Mouse (Mus musculus): ENCODE measurements around the gene Cactin. TPM values are rescaled to one million over a fixed set of nuclear protein-coding genes. Genes with fewer than 3 reads are reported as not detected.
A peak's percentile ranks its signal among the peaks of the same experiment; 100 is the strongest.

Gene Cactin
- polyA plus RNA-seq, 1 experiment from 2014 or later, result 35.5 TPM

GRCm38 (mm10) chr10:81322444-81322843 lies 1.5 kb downstream of the Cactin start:
- H3K4me3 ChIP-seq (replicated peaks), result peak overlapping the region; percentile 96; the same call in 1 of the 2 replicates
- H3K36me3 ChIP-seq, result peaks cover 66% of the 10 kb centered on the region
- H3K27ac ChIP-seq, result no peak overlapping the region
- no peaks in the 10 kb centered on the region for H3K9me3 ChIP-seq
- 94% methylated on average over 27 of the region's 27 CpGs for WGBS
- peak overlapping the region; percentile 87; the same call in 1 of the 2 replicates for H3K4me2 ChIP-seq (replicated peaks)
- no peak overlapping the region; the same call in 1 of the 2 replicates for H3K9ac ChIP-seq (replicated peaks)
- ATAC-seq, result no peak
- H3K4me1 ChIP-seq (replicated peaks), result peaks cover 25% of the 10 kb centered on the region
- no peaks in the 10 kb centered on the region for H3K27me3 ChIP-seq

GRCm38 (mm10) chr10:81323141-81323775 lies 2.4 kb downstream of the Cactin start:
- H3K36me3 ChIP-seq, result peaks cover 66% of the 10 kb centered on the region
- no peak for ATAC-seq
- H3K27ac ChIP-seq, result no peak overlapping the region
- H3K9ac ChIP-seq (replicated peaks), result no peak overlapping the region
- 94% methylated on average over 23 of the region's 23 CpGs for WGBS
- H3K27me3 ChIP-seq, result no peaks in the 10 kb centered on the region
- peaks cover 25% of the 10 kb centered on the region for H3K4me1 ChIP-seq (replicated peaks)
- H3K4me3 ChIP-seq (replicated peaks), result no peak overlapping the region
- H3K9me3 ChIP-seq, result no peaks in the 10 kb centered on the region
- no peak overlapping the region for H3K4me2 ChIP-seq (replicated peaks)

DNA sequence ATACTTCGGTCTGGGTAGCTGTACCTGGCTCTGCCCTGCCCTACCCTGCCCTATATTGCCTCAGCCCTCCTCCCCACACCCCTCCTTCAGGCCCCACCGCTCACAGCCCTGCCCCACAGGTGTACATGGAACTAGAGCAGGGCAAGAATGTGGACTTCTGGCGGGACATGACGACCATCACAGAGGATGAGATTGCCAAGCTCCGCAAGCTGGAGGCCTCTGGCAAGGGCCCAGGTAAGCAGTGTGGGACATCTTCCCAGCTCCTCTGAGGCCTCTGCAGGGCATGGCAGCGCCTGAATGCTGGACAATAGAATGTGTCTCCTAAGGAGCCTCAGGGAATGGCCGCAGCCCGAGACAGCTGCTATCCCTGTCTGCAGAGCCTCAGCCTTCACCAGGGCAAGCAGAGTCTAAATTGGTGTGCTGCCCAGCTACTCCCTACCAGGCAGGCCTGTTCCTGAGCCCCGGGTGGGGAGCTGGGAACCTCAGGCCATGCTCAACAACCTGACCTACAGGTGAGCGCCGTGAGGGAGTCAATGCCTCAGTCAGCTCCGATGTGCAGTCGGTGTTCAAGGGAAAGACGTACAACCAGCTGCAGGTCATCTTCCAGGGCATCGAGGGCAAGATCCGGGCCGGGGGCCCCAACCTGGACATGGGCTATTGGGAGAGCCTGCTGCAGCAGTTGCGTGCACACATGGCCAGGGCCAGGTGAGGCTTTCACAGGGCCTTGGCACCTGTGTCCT lies 3.1 kb downstream of the Cactin start:
- peaks cover 60% of the 10 kb centered on the region for H3K36me3 ChIP-seq
- WGBS, result 95% methylated on average over 18 of the region's 18 CpGs
- no peaks in the 10 kb centered on the region for H3K27me3 ChIP-seq
- ATAC-seq, result no peak
- no peaks in the 10 kb centered on the region for H3K9me3 ChIP-seq
- H3K4me3 ChIP-seq (replicated peaks), result no peak overlapping the region
- H3K4me1 ChIP-seq (replicated peaks), result peaks cover 21% of the 10 kb centered on the region
- H3K27ac ChIP-seq, result no peak overlapping the region
- H3K4me2 ChIP-seq (replicated peaks), result no peak overlapping the region
- H3K9ac ChIP-seq (replicated peaks), result no peak overlapping the region

DNA sequence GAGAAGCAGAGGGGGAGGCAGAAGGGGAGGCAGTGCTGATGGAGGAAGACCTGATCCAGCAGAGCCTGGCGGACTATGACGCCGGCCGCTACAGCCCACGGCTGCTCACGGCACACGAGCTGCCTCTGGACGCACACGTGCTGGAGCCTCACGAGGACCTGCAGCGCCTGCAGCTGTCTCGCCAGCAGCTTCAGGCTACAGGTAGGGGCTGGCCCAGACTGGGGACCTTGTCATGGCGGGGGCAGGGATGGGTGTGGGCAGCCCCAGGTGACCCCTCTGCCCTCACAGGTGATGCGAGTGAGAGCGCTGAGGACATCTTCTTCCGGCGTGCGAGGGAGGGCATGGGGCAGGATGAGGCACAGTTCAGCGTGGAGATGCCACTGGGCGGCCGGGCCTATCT lies 4.3 kb downstream of the Cactin start:
- no peak overlapping the region for H3K4me3 ChIP-seq (replicated peaks)
- H3K4me1 ChIP-seq (replicated peaks), result peaks cover 12% of the 10 kb centered on the region
- ATAC-seq, result no peak
- no peaks in the 10 kb centered on the region for H3K9me3 ChIP-seq
- H3K4me2 ChIP-seq (replicated peaks), result no peak overlapping the region
- H3K27ac ChIP-seq, result no peak overlapping the region
- WGBS, result 94% methylated on average over 21 of the region's 21 CpGs
- peaks cover 60% of the 10 kb centered on the region for H3K36me3 ChIP-seq
- H3K9ac ChIP-seq (replicated peaks), result no peak overlapping the region
- no peaks in the 10 kb centered on the region for H3K27me3 ChIP-seq

DNA sequence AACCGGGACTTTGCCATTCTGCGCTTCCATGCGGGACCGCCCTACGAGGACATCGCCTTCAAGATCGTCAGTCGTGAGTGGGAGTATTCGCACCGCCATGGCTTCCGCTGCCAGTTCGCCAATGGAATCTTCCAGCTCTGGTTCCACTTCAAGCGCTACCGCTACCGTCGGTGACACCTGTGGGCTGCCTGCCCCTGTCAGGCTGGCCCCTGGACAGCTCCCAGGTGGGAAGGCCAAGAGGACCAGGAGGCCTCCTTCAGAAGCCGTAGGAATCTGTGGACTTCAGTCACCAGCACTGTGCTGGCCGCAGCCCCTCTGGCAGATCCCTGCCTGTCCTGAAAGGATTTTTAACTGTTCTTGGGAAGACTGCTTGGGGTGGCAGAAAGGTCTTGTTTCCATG lies 4.9 kb downstream of the Cactin start:
- no peak for ATAC-seq
- Histone ChIP-seq H3K4me2 (replicated peaks) (no peak overlapping the region), H3K27me3 (0 out of 2 replicates have a peak, but pooled peaks cover 6% of the 10 kb centered on the region), H3K9me3 (no peaks in the 10 kb centered on the region), H3K27ac (no peak overlapping the region), H3K36me3 (peaks cover 60% of the 10 kb centered on the region), H3K9ac (replicated peaks) (no peak overlapping the region), H3K4me1 (replicated peaks) (peaks cover 12% of the 10 kb centered on the region), H3K4me3 (replicated peaks) (no peak overlapping the region)
- 95% methylated on average over 18 of the region's 18 CpGs for WGBS

DNA sequence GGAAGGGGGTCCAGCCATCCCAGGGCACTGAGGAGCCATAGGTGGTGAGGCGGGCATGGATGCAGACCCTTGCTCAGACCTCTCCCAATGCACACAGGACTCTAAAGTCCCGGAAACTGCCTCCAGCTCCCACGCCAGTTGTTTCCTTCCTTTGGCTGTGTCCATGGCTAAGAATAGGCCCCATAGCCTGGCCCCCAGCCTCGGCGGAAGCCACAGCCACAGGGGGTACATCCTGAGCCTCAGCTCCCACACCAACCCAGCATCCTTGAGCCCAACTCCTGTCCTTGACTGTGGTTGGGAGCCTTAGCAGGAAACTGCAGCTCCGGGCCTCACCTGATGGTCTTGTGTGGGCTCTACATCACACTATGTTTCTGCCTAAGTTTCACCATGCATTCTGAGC lies 6.0 kb downstream of the Cactin start:
- WGBS, result 89% methylated on average over 6 of the region's 6 CpGs
- Histone ChIP-seq H3K4me3 (replicated peaks) (no peak overlapping the region), H3K27ac (no peak overlapping the region), H3K9ac (replicated peaks) (no peak overlapping the region), H3K9me3 (no peaks in the 10 kb centered on the region), H3K4me1 (replicated peaks) (peaks cover 7% of the 10 kb centered on the region), H3K36me3 (peaks cover 60% of the 10 kb centered on the region), H3K27me3 (peaks cover 11% of the 10 kb centered on the region), H3K4me2 (replicated peaks) (no peak overlapping the region)
- ATAC-seq, result no peak

DNA sequence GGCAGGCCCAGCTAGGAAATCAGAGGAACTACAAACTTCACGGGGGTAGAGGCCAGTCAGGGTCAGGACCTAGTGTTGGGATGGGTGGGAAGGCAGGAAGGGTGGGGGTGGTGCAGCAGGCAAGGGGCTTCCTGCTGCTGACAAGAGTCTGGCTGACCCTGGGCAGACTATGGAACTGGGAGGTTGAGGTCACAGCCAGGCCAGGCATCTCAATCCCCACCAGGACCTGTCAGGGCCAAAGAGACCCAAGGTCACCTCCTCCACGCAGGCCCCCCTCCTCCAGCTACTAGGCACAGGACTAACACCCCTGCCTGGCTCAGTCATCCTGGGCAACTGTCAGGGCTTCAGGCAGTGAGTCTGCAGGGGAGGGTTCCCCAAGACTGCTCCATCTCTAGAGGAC lies 7.1 kb downstream of the Cactin start:
- H3K36me3 ChIP-seq, result peaks cover 52% of the 10 kb centered on the region
- no peaks in the 10 kb centered on the region for H3K9me3 ChIP-seq
- H3K27me3 ChIP-seq, result peaks cover 21% of the 10 kb centered on the region
- no peak overlapping the region for H3K4me2 ChIP-seq (replicated peaks)
- H3K9ac ChIP-seq (replicated peaks), result no peak overlapping the region
- H3K4me1 ChIP-seq (replicated peaks), result 0 out of 2 replicates have a peak, but pooled peaks cover 4% of the 10 kb centered on the region
- H3K27ac ChIP-seq, result no peak overlapping the region
- WGBS, result 55% methylated on average over 2 of the region's 2 CpGs
- no peak overlapping the region for H3K4me3 ChIP-seq (replicated peaks)
- no peak for ATAC-seq

- Histone ChIP-seq H3K4me2 (replicated peaks) (no peak within 1 kb of the TSS), H3K4me1 (replicated peaks) (0 out of 2 replicates have a peak, but pooled peaks cover 4% of the 10 kb centered on the region)
Measured at GRCm38 (mm10) chr10:81328386-81328785, 7.5 kb downstream of the Cactin start, which contains the start of gene Tbxa2r. Gene Tbxa2r, plus strand, starts transcription at chr10:81328731.

DNA sequence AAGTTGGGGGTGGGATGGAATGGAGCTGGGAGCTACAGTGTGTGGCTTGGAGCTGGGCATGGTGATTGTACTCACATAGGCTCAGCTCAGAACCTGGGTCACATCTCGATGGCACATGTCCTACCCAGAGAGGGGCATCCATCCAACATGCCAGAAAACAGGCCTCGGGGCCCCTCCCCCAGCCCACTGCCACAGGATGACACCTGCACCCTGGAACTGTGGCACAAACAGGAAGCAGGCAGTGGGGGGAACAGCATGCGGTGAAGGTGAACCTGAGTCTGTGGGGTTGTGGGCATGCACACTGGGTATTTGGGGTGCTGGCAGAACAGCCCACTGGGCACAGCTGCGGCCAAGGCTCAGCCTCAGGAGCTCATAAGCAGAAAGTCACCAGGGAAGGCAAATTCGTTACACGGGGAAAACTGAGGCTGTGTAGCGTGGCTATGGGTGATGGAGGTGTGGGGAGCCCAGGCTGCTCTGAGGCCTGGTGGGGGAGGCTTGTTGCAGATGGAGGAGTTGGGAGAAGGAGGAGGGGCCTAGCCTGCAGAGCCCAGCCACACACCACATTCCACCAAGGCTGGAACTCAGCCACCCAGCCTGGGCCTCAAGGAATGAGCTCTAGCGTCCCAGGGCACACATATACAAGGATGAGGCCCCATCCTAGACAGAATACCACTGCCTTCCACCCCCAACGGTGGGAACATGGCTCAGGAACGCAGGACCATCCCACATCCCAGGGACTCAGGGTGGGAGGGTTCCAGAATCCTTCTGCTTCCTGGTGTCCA lies 8.5 kb downstream of the Cactin start:
- no peak overlapping the region for H3K4me3 ChIP-seq (replicated peaks)
- WGBS, result 79% methylated on average over 10 of the region's 10 CpGs
- 0 out of 2 replicates have a peak, but pooled peaks cover 4% of the 10 kb centered on the region for H3K4me1 ChIP-seq (replicated peaks)
- no peak overlapping the region for H3K27ac ChIP-seq
- H3K9ac ChIP-seq (replicated peaks), result no peak overlapping the region
- H3K9me3 ChIP-seq, result no peaks in the 10 kb centered on the region
- no peak for ATAC-seq
- no peak overlapping the region for H3K4me2 ChIP-seq (replicated peaks)
- H3K27me3 ChIP-seq, result peaks cover 31% of the 10 kb centered on the region
- peaks cover 37% of the 10 kb centered on the region for H3K36me3 ChIP-seq

More at GRCm38 (mm10) chr10:81328386-81328785, 7.5 kb downstream of the Cactin start, which contains the start of gene Tbxa2r:
- no peak within 1 kb of the TSS for H3K27ac ChIP-seq
- WGBS, result 15% methylated on average over 10 of the region's 10 CpGs
- peaks cover 47% of the 10 kb centered on the region for H3K36me3 ChIP-seq
- no peak within 1 kb of the TSS for H3K4me3 ChIP-seq (replicated peaks)
- H3K9ac ChIP-seq (replicated peaks), result 0 out of 2 replicates have a peak within 1 kb of the TSS, but pooled peaks have one; percentile 10
- H3K27me3 ChIP-seq, result peaks cover 25% of the 10 kb centered on the region
- no peak for ATAC-seq
- H3K9me3 ChIP-seq, result no peaks in the 10 kb centered on the region

GRCm38 (mm10) chr10:81330007-81330406 lies 9.1 kb downstream of the Cactin start:
- 67% methylated on average over 4 of the region's 4 CpGs for WGBS
- Histone ChIP-seq H3K27ac (no peak overlapping the region), H3K4me1 (replicated peaks) (0 out of 2 replicates have a peak, but pooled peaks cover 4% of the 10 kb centered on the region), H3K4me3 (replicated peaks) (no peak overlapping the region), H3K36me3 (peaks cover 31% of the 10 kb centered on the region), H3K9ac (replicated peaks) (no peak overlapping the region), H3K9me3 (no peaks in the 10 kb centered on the region), H3K27me3 (peaks cover 36% of the 10 kb centered on the region), H3K4me2 (replicated peaks) (no peak overlapping the region)
- no peak for ATAC-seq

GRCm38 (mm10) chr10:81332277-81332676 lies 11.4 kb downstream of the Cactin start:
- Histone ChIP-seq H3K9ac (replicated peaks) (0 out of 2 replicates have a peak overlapping the region, but pooled peaks have one; percentile 10), H3K9me3 (no peaks in the 10 kb centered on the region), H3K4me3 (replicated peaks) (no peak overlapping the region), H3K4me2 (replicated peaks) (no peak overlapping the region), H3K27me3 (peaks cover 40% of the 10 kb centered on the region), H3K27ac (no peak overlapping the region), H3K4me1 (replicated peaks) (0 out of 2 replicates have a peak, but pooled peaks cover 4% of the 10 kb centered on the region), H3K36me3 (peaks cover 8% of the 10 kb centered on the region)
- 10% methylated on average over 29 of the region's 29 CpGs for WGBS
- ATAC-seq, result no peak
